Mouse (Mus musculus) CH12.LX (cell line): ENCODE measurements at regions not wholly inside any gene's neighbourhood (a gene's known extent, or its start where the extent isn't known, plus 50 kb on each side); places are given as distances from the start of the nearest gene placed in this dataset.

Source experiments
- DNase-seq: peaks from one replicate; pipeline ENCODE4 v3.0.0-alpha.2; 2013; ENCODE audit errors: extremely low read depth
- H3K27ac ChIP-seq: 2 replicates; pipeline ENCODE4 v1.5.1; 2012; ENCODE audit warnings: low read depth, mild to moderate bottlenecking, control low read depth, moderate library complexity; ENCODE audit not compliant: insufficient read depth
- H3K27me3 ChIP-seq: replicated peaks from 2 replicates; pipeline ENCODE3; 2012; ENCODE audit warnings: inconsistent platforms
- H3K36me3 ChIP-seq, 2 experiments: replicated peaks in 1 of 2; 2 replicates each; pipeline versions ENCODE3 to v1.6.1; 2012; ENCODE audit warnings: inconsistent platforms in 1 of 2, low read length in 1 of 2, mild to moderate bottlenecking in 1 of 2, mixed read lengths in 1 of 2, moderate library complexity in 1 of 2; ENCODE audit not compliant: control insufficient read depth in 1 of 2, insufficient read depth in 1 of 2
- H3K4me1 ChIP-seq, 2 experiments: 2 replicates each; pipeline ENCODE4 v1.6.1; 2012; ENCODE audit warnings: inconsistent platforms in 1 of 2, moderate library complexity in 1 of 2; ENCODE audit not compliant: insufficient read depth in 2 of 2, control insufficient read depth in 1 of 2
- H3K4me2 ChIP-seq: 2 replicates; pipeline ENCODE4 v1.6.1; 2012; ENCODE audit warnings: low read depth, mild to moderate bottlenecking, control low read depth; ENCODE audit not compliant: poor library complexity, insufficient read depth, severe bottlenecking
- H3K4me3 ChIP-seq, 3 experiments: fragments of 150-350 bp in 1 of 3; sonication (generic) in 1 of 3; replicated peaks in 1 of 3; 2 replicates each; pipeline versions ENCODE3 to v1.5.1; 2011 to 2012; ENCODE audit warnings: low read depth in 2 of 3, low read length in 2 of 3, mild to moderate bottlenecking in 2 of 3, moderate library complexity in 2 of 3, control low read depth in 1 of 3, improper control_type of control experiment in 1 of 3, inconsistent platforms in 1 of 3, mixed read lengths in 1 of 3; ENCODE audit not compliant: poor library complexity in 1 of 3
- H3K79me2 ChIP-seq: replicated peaks from 2 replicates; pipeline ENCODE4 v1.6.1; 2012; ENCODE audit warnings: mild to moderate bottlenecking, moderate library complexity; ENCODE audit not compliant: control insufficient read depth, poor library complexity, insufficient read depth, severe bottlenecking; ENCODE audit errors: extremely low read depth
- H3K9ac ChIP-seq: 2 replicates; pipeline ENCODE4 v1.6.1; 2012; ENCODE audit warnings: low read depth, mild to moderate bottlenecking, control low read depth, moderate library complexity; ENCODE audit not compliant: insufficient read depth
- H3K9me3 ChIP-seq: replicated peaks from 2 replicates; pipeline ENCODE3; 2012; ENCODE audit warnings: low read length, inconsistent platforms, mixed read lengths
- BHLHE40 ChIP-seq: IDR thresholded peaks from 2 replicates; pipeline ENCODE4 v1.6.1; 2011; ENCODE audit warnings: mild to moderate bottlenecking, low read depth, low read length, improper control_type of control experiment
- CHD1 ChIP-seq: IDR thresholded peaks from 2 replicates; pipeline ENCODE4 v1.6.1; 2012; ENCODE audit warnings: low read depth, low read length, improper control_type of control experiment, inconsistent platforms
- CHD2 ChIP-seq: IDR thresholded peaks from 2 replicates; pipeline ENCODE4 v1.6.1; 2011; ENCODE audit warnings: low read length, improper control_type of control experiment
- CTCF ChIP-seq, 2 experiments: IDR thresholded peaks in 1 of 2; conservative IDR thresholded peaks in 1 of 2; 2 replicates each; pipeline ENCODE4 v1.5.1; 2011 to 2012; ENCODE audit warnings: low read depth in 2 of 2, low read length in 2 of 2, improper control_type of control experiment in 1 of 2, inconsistent platforms in 1 of 2, mild to moderate bottlenecking in 1 of 2, moderate library complexity in 1 of 2
- E2F4 ChIP-seq: IDR thresholded peaks from 2 replicates; pipeline ENCODE4 v1.6.1; 2011; ENCODE audit warnings: low read depth, low read length, improper control_type of control experiment; ENCODE audit not compliant: insufficient replicate concordance
- ETS1 ChIP-seq: conservative IDR thresholded peaks from 2 replicates; pipeline ENCODE4 v1.6.1; 2012; ENCODE audit warnings: low read depth, mild to moderate bottlenecking, inconsistent platforms, low read length, improper control_type of control experiment, moderate library complexity
- IRF4 ChIP-seq: IDR thresholded peaks from 2 replicates; pipeline ENCODE4 v1.6.1; 2014; ENCODE audit warnings: low read depth, mild to moderate bottlenecking, inconsistent platforms, low read length, improper control_type of control experiment
- JUN ChIP-seq: IDR thresholded peaks from 2 replicates; pipeline ENCODE4 v1.6.1; 2011; ENCODE audit warnings: low read depth, mild to moderate bottlenecking, low read length, improper control_type of control experiment, moderate library complexity; ENCODE audit not compliant: insufficient read depth
- JUND ChIP-seq: conservative IDR thresholded peaks from 2 replicates; pipeline ENCODE4 v1.6.1; 2011; ENCODE audit warnings: low read depth, low read length, improper control_type of control experiment
- MAFK ChIP-seq: IDR thresholded peaks from 2 replicates; pipeline ENCODE4 v1.6.1; 2011; ENCODE audit warnings: low read length, improper control_type of control experiment; ENCODE audit not compliant: insufficient replicate concordance
- MEF2A ChIP-seq: IDR thresholded peaks from 2 replicates; pipeline ENCODE4 v1.6.1; 2014; ENCODE audit warnings: low read depth, mild to moderate bottlenecking, inconsistent platforms, low read length, improper control_type of control experiment, borderline replicate concordance
- MXI1 ChIP-seq: IDR thresholded peaks from 2 replicates; pipeline ENCODE4 v1.6.1; 2011; ENCODE audit warnings: mild to moderate bottlenecking, low read depth, low read length, improper control_type of control experiment
- MYC ChIP-seq: IDR thresholded peaks from 2 replicates; pipeline ENCODE4 v1.6.1; 2011; ENCODE audit warnings: low read depth, mild to moderate bottlenecking, improper control_type of control experiment, low read length
- NRF1 ChIP-seq: IDR thresholded peaks from 2 replicates; pipeline ENCODE4 v1.6.1; 2014; ENCODE audit warnings: low read depth, mild to moderate bottlenecking, inconsistent platforms, low read length, improper control_type of control experiment, moderate library complexity
- POLR2AphosphoS2 ChIP-seq: IDR thresholded peaks from 2 replicates; pipeline ENCODE4 v1.6.1; 2011; ENCODE audit warnings: low read depth, low read length, improper control_type of control experiment
- RCOR1 ChIP-seq: conservative IDR thresholded peaks from 2 replicates; pipeline ENCODE4 v1.6.1; 2012; ENCODE audit warnings: low read depth, mild to moderate bottlenecking, inconsistent platforms, low read length, improper control_type of control experiment
- SMC3 ChIP-seq: IDR thresholded peaks from 2 replicates; pipeline ENCODE4 v1.6.1; 2011; ENCODE audit warnings: low read depth, low read length, improper control_type of control experiment
- TCF12 ChIP-seq: IDR thresholded peaks from 2 replicates; pipeline ENCODE4 v1.6.1; 2014; ENCODE audit warnings: low read depth, mild to moderate bottlenecking, inconsistent platforms, low read length, improper control_type of control experiment
- USF1 ChIP-seq: IDR thresholded peaks from 2 replicates; pipeline ENCODE4 v1.6.1; 2014; ENCODE audit warnings: low read depth, mild to moderate bottlenecking, inconsistent platforms, low read length, improper control_type of control experiment
- USF2 ChIP-seq: conservative IDR thresholded peaks from 2 replicates; pipeline ENCODE4 v1.6.1; 2011; ENCODE audit warnings: low read depth, low read length, improper control_type of control experiment
- ZKSCAN1 ChIP-seq: IDR thresholded peaks from 2 replicates; pipeline ENCODE4 v1.6.1; 2012; ENCODE audit warnings: low read depth, inconsistent platforms, low read length, improper control_type of control experiment, borderline replicate concordance
- dilution Hi-C: fragments of 300-500 bp; cut with MboI; formaldehyde crosslinking; loops from 2 replicates; pipeline ENCODE4 v1.14.3; 2020; ENCODE audit warnings: low sequenced_read_pairs; ENCODE audit not compliant: extremely low pct_unique_long_range_greater_than_20kb, extremely low pct_ligation_motif_present
- in situ Hi-C: fragments of 300-500 bp; cut with MboI; formaldehyde crosslinking; loops from 3 replicates; pipeline ENCODE4 v1.14.3; 2019; ENCODE audit warnings: low sequenced_read_pairs, low pct_ligation_motif_present, low pct_unique_long_range_greater_than_20kb, mixed read lengths

GRCm38 (mm10) chr8:103408411-103408810 is 623.0 kb upstream of the Cdh11 start:
- Histone ChIP-seq H3K79me2 (no peaks in the 10 kb centered on the region), H3K4me3 (no peak overlapping the region), H3K27me3 (no peaks in the 10 kb centered on the region), H3K9me3 (no peaks in the 10 kb centered on the region), H3K27ac (no peak overlapping the region), H3K36me3 (no peaks in the 10 kb centered on the region), H3K4me1 (no peaks in the 10 kb centered on the region), H3K4me2 (no peak overlapping the region), H3K9ac (no peak overlapping the region)
- no peak for TF ChIP-seq USF1
- no peak for TF ChIP-seq JUND
- no peak for TF ChIP-seq ETS1
- no peak for TF ChIP-seq NRF1
- no peak for TF ChIP-seq USF2
- TF ChIP-seq MEF2A, result no peak
- no peak for TF ChIP-seq JUN
- no peak for TF ChIP-seq CTCF (conservative IDR thresholded peaks at IDR 0.05 in 1 of 2, IDR thresholded peaks at IDR 0.05 in 1 of 2; ENCODE audit: low read depth in 2 of 2, low read length in 2 of 2)
- no peak for TF ChIP-seq MAFK
- no peak for TF ChIP-seq ZKSCAN1
- no peak for TF ChIP-seq IRF4
- no peak for TF ChIP-seq MXI1
- no peak for DNase-seq
- dilution Hi-C loops (no loop called here), in situ Hi-C loops (no loop called here)

GRCm38 (mm10) chr8:103409121-103409551 is 623.7 kb upstream of the Cdh11 start:
- no peak overlapping the region for H3K9ac ChIP-seq
- H3K4me2 ChIP-seq, result no peak overlapping the region
- dilution Hi-C loops, result no loop called here
- in situ Hi-C loops, result no loop called here
- H3K4me3 ChIP-seq, result no peak overlapping the region
- TF ChIP-seq SMC3, result no peak
- TF ChIP-seq RCOR1, result no peak
- no peak for TF ChIP-seq BHLHE40
- no peak for TF ChIP-seq CHD1
- TF ChIP-seq JUND, result no peak
- TF ChIP-seq POLR2AphosphoS2, result no peak
- TF ChIP-seq TCF12, result no peak
- no peak for TF ChIP-seq USF1
- TF ChIP-seq USF2, result no peak
- TF ChIP-seq CHD2, result no peak
- TF ChIP-seq IRF4, result no peak
- TF ChIP-seq MYC, result no peak
- TF ChIP-seq MEF2A, result no peak
- TF ChIP-seq E2F4, result no peak
- TF ChIP-seq, all 38 proteins: peak for 0
- Histone ChIP-seq H3K9me3 (no peaks in the 10 kb centered on the region), H3K27ac (no peak overlapping the region), H3K4me1 (no peaks in the 10 kb centered on the region), H3K79me2 (no peaks in the 10 kb centered on the region), H3K27me3 (no peaks in the 10 kb centered on the region), H3K36me3 (no peaks in the 10 kb centered on the region)
- no peak for DNase-seq
